Mouse (Mus musculus) heart, embryonic 14.5 days (tissue): ENCODE results near the gene Ets2. TPM values are rescaled to one million over a fixed set of nuclear protein-coding genes. Genes with fewer than 3 reads are reported as not detected.

ENCODE experiments used
- ATAC-seq: fragments of 200-750 bp; cut with Nextera tagmentation; 2 replicates; pipeline ENCODE4 v1.8.0; 2017; ENCODE audit warnings: low read depth, moderate TSS enrichment; ENCODE audit not compliant: insufficient number of reproducible peaks, insufficient read depth, low FRiP score
- H3K27ac ChIP-seq, 2 experiments: fragments of 200-500 bp in 1 of 2; fragments of 300-500 bp in 1 of 2; sonication (generic) in 1 of 2; replicated peaks in 1 of 2; 2 replicates each; pipeline ENCODE4 v1.5.1; 2012 to 2014; ENCODE audit warnings: low read depth in 2 of 2, low read length in 2 of 2, control low read depth in 1 of 2, mild to moderate bottlenecking in 1 of 2, mixed read lengths in 1 of 2; ENCODE audit not compliant: control insufficient read depth in 1 of 2, insufficient read depth in 1 of 2
- H3K27me3 ChIP-seq: fragments of 300-500 bp; sonication (generic); 2 replicates; pipeline ENCODE4 v1.6.1; 2014; ENCODE audit warnings: mild to moderate bottlenecking, low read length, control low read depth; ENCODE audit not compliant: control insufficient read depth, insufficient read depth
- H3K36me3 ChIP-seq: fragments of 300-500 bp; sonication (generic); 2 replicates; pipeline ENCODE4 v1.6.1; 2014; ENCODE audit warnings: mild to moderate bottlenecking, control low read depth, low read length, mixed read lengths; ENCODE audit not compliant: control insufficient read depth, insufficient read depth
- H3K4me1 ChIP-seq, 2 experiments: fragments of 200-500 bp in 1 of 2; fragments of 300-500 bp in 1 of 2; sonication (generic) in 1 of 2; 2 replicates each; pipeline ENCODE4 v1.6.1; 2012 to 2014; ENCODE audit warnings: low read length in 2 of 2, control low read depth in 1 of 2, mixed read lengths in 1 of 2; ENCODE audit not compliant: control insufficient read depth in 2 of 2, insufficient read depth in 2 of 2
- H3K4me2 ChIP-seq: fragments of 300-500 bp; sonication (generic); 2 replicates; pipeline ENCODE4 v1.6.1; 2014; ENCODE audit warnings: mild to moderate bottlenecking, low read length
- H3K4me3 ChIP-seq, 2 experiments: fragments of 200-500 bp in 1 of 2; fragments of 300-500 bp in 1 of 2; sonication (generic) in 1 of 2; 2 replicates each; pipeline ENCODE4 v1.5.1; 2012 to 2014; ENCODE audit warnings: low read length in 2 of 2, mild to moderate bottlenecking in 2 of 2, control low read depth in 1 of 2, low read depth in 1 of 2, moderate library complexity in 1 of 2; ENCODE audit not compliant: control insufficient read depth in 1 of 2, insufficient read depth in 1 of 2
- H3K9ac ChIP-seq: fragments of 300-500 bp; sonication (generic); 2 replicates; pipeline ENCODE4 v1.6.1; 2014; ENCODE audit warnings: mild to moderate bottlenecking, low read length
- H3K9me3 ChIP-seq: fragments of 300-500 bp; sonication (generic); 2 replicates; pipeline ENCODE4 v1.6.1; 2016; ENCODE audit warnings: low read length, control low read depth; ENCODE audit not compliant: control insufficient read depth
- WGBS: fragments of 180-500 bp; shearing (Covaris S2); extraction: QIAGEN DNeasy Blood & Tissue Kit; methylation state at CpG from one replicate; pipeline ENCODE4 v1.1.7; 2014; 5-methylcytosine and 5-hydroxymethylcytosine counted together
- polyA plus RNA-seq: library from polyadenylated mRNA; unstranded; fragments of >200 nt; fragmentation: Nextera tagmentation; extraction: Ambion mirVana; gene quantifications from 2 replicates; pipeline ENCODE4 v1.2.1, GENCODE M21; 2014

Gene Ets2
- polyA plus RNA-seq, 1 experiment from 2014 or later, result 46.1 TPM

GRCm38 (mm10) chr16:95746565-95746964, 44.7 kb downstream of the Ets2 start:
- Histone ChIP-seq H3K4me1 (peaks cover 8% of the 10 kb centered on the region in 2 experiments), H3K27ac (no peak overlapping the region), H3K4me3 (no peak overlapping the region), H3K9ac (no peak overlapping the region), H3K9me3 (no peaks in the 10 kb centered on the region), H3K4me2 (no peak overlapping the region), H3K27me3 (no peaks in the 10 kb centered on the region), H3K36me3 (no peaks in the 10 kb centered on the region)
- 79% methylated on average over 2 of the region's 2 CpGs for WGBS
- no peak for ATAC-seq

DNA sequence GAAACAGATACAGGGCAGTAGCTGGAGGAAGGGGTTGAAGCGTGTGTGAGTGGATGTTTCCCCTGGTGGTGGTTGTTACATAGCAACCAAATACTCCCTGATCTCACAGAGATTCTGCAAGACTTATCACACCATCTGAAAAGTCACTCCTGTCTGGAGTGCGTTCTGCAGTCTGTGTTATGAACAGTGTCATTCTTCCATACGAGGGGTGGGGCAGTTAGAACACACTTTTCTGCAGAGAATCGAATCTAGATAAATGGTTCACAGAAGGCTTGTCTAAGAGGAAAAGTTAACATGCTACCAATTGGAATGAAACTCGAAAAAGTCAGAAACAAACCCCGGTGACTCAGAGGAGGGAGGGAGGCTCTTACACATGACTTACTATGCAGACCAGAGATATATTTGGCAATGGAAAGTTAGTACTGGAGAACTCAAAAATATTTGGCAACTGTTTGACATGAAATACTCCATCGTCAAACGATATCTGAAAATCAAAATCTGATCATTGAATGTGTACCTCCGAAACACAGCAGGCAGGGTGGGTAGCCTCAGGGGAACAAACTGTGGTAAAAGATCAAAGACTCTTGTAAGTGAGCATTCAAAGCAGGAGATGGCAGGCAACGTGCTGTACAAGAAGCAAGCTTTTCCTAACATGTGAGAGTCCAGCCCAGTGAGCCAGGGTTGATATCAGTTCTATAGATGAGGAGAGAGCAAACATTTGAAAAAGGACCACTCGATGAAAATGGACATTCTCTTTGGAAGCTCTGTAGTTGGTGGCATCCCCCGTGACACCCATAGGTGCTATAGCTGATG, 47.6 kb downstream of the Ets2 start:
- H3K27me3 ChIP-seq, result no peaks in the 10 kb centered on the region
- no peak for ATAC-seq
- 64% methylated on average over 12 of the region's 12 CpGs for WGBS

DNA sequence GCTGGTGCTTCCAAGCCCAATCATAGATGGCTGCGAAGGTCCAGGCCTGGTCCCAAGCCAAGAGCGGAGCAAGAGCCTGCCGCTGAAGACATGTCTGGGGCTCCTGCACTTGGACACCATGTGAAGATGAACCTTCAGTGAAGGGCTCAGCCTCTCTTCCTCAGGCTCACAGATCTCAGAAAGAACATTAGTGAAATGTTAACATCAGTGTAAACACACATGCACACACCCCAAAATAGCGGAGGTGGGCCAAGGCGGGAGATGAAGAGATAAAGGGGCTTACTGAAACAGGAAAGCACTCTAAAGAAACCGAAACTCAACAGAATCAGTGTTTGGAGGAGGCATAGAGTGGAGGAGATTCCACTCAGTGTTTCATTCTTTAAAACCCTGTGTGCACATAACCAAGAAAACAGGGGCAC, 48.3 kb downstream of the Ets2 start:
- Histone ChIP-seq H3K4me2 (no peak overlapping the region), H3K9ac (no peak overlapping the region), H3K27ac (no peak overlapping the region), H3K9me3 (no peaks in the 10 kb centered on the region), H3K4me3 (no peak overlapping the region), H3K36me3 (no peaks in the 10 kb centered on the region), H3K4me1 (peaks cover 2 to 13% of the 10 kb centered on the region in 2 experiments; a peak in 3 of 4 replicates), H3K27me3 (no peaks in the 10 kb centered on the region)
- ATAC-seq, result no peak
- WGBS, result 79% methylated on average over 6 of the region's 6 CpGs

More for the DNA sequence above, 47.6 kb downstream of the Ets2 start:
- Histone ChIP-seq H3K9ac (no peak overlapping the region), H3K4me1 (peaks cover 2 to 13% of the 10 kb centered on the region in 2 experiments; a peak in 3 of 4 replicates), H3K4me3 (no peak overlapping the region), H3K4me2 (no peak overlapping the region), H3K9me3 (no peaks in the 10 kb centered on the region), H3K36me3 (no peaks in the 10 kb centered on the region), H3K27ac (no peak overlapping the region)

- Histone ChIP-seq H3K27ac (peak overlapping the region in 1 of 2 experiments; percentile 49; a peak in 2 of 4 replicates), H3K9ac (no peak overlapping the region), H3K4me3 (no peak overlapping the region), H3K27me3 (no peaks in the 10 kb centered on the region), H3K9me3 (no peaks in the 10 kb centered on the region), H3K4me2 (no peak overlapping the region), H3K36me3 (no peaks in the 10 kb centered on the region), H3K4me1 (peaks cover 2 to 13% of the 10 kb centered on the region in 2 experiments; a peak in 3 of 4 replicates)
- ATAC-seq, result no peak
- WGBS, result 66% methylated on average over 9 of the region's 9 CpGs
These were observed 50.6 kb downstream of the Ets2 start for GRCm38 (mm10) chr16:95752502-95752901.

GRCm38 (mm10) chr16:95753295-95753694, 51.4 kb downstream of the Ets2 start:
- H3K9me3 ChIP-seq, result no peaks in the 10 kb centered on the region
- no peak for ATAC-seq
- H3K36me3 ChIP-seq, result no peaks in the 10 kb centered on the region
- peak overlapping the region; percentile 24; the same call in 1 of the 2 replicates for H3K4me2 ChIP-seq
- H3K9ac ChIP-seq, result no peak overlapping the region; the same call in 1 of the 2 replicates
- H3K4me3 ChIP-seq, result no peak overlapping the region
- peaks cover 2 to 13% of the 10 kb centered on the region in 2 experiments; a peak in 3 of 4 replicates for H3K4me1 ChIP-seq
- 16% methylated on average over 7 of the region's 7 CpGs for WGBS
- H3K27me3 ChIP-seq, result no peaks in the 10 kb centered on the region
- peak overlapping the region; percentile 49 to 60; a peak in 3 of 4 replicates for H3K27ac ChIP-seq

GRCm38 (mm10) chr16:95759151-95759987, 57.5 kb downstream of the Ets2 start:
- peaks cover 11 to 13% of the 10 kb centered on the region in 2 experiments for H3K4me1 ChIP-seq
- H3K27me3 ChIP-seq, result no peaks in the 10 kb centered on the region
- H3K9me3 ChIP-seq, result no peaks in the 10 kb centered on the region
- no peak for ATAC-seq
- 79% methylated on average over 8 of the region's 8 CpGs for WGBS
- no peak overlapping the region for H3K4me3 ChIP-seq
- peak overlapping the region; percentile 77 to 83 for H3K27ac ChIP-seq
- H3K36me3 ChIP-seq, result no peaks in the 10 kb centered on the region
- no peak overlapping the region for H3K4me2 ChIP-seq
- H3K9ac ChIP-seq, result no peak overlapping the region

GRCm38 (mm10) chr16:95759988-95760391, 58.1 kb downstream of the Ets2 start:
- ATAC-seq, result peak; percentile 83
- H3K4me1 ChIP-seq, result peaks cover 11 to 13% of the 10 kb centered on the region in 2 experiments
- H3K4me3 ChIP-seq, result no peak overlapping the region
- H3K27me3 ChIP-seq, result no peaks in the 10 kb centered on the region
- peak overlapping the region; percentile 77 to 83 for H3K27ac ChIP-seq
- no peaks in the 10 kb centered on the region for H3K9me3 ChIP-seq
- H3K9ac ChIP-seq, result no peak overlapping the region
- no peaks in the 10 kb centered on the region for H3K36me3 ChIP-seq
- H3K4me2 ChIP-seq, result no peak overlapping the region
- 25% methylated on average over 6 of the region's 6 CpGs for WGBS
